Mouse (Mus musculus): Measurements from ENCODE around the gene Mrpl53.

Gene Mrpl53

DNA sequence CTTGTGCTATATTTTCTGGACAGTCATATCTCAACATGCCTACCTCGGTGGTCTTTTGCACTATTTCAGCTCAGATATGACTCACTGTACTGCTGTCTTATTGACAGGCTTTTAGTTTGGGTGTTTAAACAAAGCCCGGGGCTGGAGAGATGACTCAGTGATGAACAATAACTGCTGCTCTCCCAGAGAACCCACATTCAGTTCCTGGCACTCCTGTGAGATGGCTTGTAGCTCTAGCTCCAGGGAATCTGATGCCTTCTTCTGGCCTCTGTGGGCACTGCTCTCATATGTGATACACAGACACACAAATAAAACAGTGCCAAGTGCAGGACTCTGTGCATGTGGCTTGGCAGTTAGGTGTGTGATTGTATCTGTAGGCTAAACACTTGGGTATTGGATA is 36.4 kb downstream of the Mrpl53 start:
- DNase-seq (ENCODE audit: extremely low read depth, low read depth), result no peak

DNA sequence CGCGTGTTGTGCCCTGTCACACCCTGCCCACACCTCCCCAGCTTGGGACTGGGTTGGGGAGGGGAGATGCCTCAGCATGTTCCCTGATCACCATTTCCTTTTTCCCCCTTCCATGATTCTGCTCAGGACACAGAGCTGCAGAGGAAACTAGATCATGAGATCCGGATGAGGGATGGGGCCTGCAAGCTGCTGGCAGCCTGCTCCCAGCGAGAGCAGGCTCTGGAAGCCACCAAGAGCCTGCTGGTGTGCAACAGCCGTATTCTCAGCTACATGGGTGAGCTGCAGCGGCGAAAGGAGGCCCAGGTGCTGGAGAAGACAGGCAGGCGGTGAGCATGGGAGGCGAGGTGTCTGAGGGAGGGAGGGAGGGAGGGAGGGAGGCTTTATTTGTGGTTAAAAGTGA is 37.0 kb downstream of the Mrpl53 start:
- no peak for DNase-seq (ENCODE audit: extremely low read depth, low read depth)

DNA sequence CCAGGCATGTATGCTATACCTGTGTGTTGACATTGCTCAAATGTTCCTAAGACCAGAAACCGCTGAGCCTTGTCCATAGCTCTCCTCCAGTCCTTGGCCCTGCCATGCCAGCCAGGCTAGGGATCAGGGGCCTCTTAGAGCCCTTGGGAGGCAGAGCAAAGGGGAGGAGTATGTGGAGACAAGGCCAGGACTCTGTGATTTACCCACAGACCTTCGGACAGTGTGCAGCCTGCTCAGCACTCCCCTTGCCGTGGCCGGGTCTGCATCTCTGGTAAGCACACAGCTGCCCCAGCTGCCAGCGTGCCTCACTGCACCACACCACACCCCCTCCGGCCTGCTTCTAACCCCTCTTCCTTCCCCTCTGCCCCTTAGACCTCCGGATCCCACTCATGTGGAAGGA is 38.4 kb downstream of the Mrpl53 start:
- no peak for DNase-seq (ENCODE audit: extremely low read depth, low read depth)

DNA sequence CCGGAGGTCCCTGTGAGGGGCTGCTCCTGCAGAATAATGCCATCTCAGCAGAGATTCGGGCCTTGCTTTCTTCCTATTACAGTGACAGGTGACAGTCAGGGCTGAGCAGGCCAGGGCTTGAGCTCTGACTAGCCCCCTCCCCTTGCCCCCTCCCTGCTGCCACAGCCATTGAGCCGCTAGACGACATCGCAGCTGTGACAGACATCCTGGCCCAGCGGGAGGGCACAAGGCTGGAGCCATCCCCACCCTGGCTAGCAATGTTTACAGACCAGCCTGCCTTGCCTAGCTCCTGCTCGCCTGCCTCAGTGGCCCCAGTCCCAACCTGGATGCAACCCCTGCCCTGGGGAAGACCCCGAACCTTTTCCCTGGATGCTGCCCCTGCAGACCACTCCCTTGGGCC is 42.9 kb downstream of the Mrpl53 start:
- no peak for DNase-seq (ENCODE audit: extremely low read depth, low read depth)

DNA sequence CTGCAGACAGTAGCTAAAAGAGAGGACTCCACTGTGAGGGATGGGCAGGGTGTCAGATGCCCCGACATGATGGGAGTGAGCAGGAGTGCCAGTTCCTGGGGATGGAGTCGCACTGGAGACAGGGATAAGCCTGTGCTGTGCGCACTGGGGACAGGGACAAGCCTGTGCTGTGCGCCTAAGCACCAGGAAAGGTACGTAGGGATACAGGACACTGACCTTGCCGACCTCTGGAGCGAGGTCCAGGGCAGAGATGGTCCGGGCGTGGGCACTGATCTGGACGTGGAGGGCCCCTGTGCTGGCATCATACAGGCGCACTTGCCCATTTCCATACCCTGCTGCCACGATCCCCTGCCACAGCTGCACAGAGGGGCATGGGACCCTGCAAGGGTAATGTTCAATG is 44.2 kb downstream of the Mrpl53 start:
- no peak for DNase-seq (ENCODE audit: extremely low read depth, low read depth)

DNA sequence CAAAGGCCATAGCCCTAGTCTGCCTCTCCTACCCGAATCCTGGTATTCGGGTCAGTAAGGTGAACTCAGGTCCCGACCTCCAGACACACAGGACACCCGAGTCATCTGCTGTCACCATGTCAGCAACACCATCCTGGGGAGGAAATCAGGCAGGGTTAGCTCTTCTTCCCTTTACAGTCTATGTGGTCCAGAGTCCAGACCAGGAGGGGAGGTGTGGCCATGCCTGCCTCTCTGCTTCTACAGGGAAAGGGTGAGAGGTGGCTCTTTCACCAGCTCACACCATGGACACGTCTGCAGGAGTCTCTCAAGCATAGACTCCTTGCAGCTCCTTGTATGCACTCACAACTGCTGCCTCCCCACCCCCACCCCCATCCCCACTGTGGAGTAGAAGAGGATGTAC is 44.6 kb downstream of the Mrpl53 start:
- DNase-seq (ENCODE audit: extremely low read depth, low read depth), result no peak

DNA sequence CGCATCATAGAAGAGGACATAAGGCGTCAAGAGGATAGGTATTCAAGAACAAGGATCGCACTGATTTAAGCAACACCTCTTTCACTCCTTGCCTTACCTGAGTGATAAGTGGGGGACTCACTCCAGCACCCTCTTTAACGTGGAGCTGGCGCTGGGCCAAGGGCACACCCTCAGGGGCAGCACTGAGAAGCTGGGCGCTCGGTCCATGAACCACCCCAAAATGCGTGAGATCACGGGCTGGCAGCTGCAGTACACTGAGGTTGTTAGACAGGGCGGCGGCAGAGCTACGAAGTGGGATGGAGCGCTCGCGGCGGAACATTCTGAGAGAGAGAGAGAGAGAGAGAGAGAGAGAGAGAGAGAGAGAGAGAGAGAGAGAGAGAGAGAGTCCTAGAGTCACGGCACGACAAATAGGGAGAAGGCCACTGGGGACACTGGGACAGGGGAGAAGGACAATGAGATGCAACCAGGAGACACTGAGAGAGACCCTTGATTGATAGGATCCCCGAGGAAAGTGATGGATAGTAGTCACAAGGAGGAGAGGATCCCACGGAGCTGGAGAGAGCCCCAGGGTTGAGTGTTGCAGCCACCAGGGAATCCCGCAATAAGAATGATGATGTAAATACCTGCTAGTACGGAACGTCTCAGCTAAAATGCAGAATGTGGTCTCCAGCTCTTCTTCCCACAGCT is 46.9 kb downstream of the Mrpl53 start:
- DNase-seq (ENCODE audit: extremely low read depth, low read depth), result no peak

DNA sequence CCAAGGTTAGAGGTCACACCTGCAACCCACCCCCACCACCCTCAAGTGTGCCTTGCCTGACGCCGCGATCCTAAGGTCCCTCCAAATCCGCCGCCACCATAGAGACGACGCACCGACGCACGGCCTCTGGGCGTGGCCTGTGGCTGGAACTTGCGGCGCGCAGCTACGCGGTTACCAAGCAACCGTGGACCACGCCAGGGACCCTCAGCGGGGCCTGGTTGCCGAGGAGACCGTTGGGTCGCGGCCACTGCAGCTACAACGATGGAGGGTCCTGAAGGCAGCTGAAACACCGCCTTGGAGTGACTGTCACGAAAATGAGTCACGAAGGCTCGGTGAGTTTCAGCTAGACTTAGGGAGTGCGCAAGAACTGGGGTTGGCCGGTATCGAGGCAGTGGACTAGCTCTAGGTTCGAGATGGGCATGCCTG is 47.4 kb downstream of the Mrpl53 start, which contains the start of the genes Wdr54 and 1700003E16Rik:
Wdr54 (minus strand) TSS at position 139 of the 426 bp plus-strand sequence.
1700003E16Rik (plus strand) TSS at position 146 of the 426 bp plus-strand sequence.
- DNase-seq (ENCODE audit: extremely low read depth, low read depth), result no peak

DNA sequence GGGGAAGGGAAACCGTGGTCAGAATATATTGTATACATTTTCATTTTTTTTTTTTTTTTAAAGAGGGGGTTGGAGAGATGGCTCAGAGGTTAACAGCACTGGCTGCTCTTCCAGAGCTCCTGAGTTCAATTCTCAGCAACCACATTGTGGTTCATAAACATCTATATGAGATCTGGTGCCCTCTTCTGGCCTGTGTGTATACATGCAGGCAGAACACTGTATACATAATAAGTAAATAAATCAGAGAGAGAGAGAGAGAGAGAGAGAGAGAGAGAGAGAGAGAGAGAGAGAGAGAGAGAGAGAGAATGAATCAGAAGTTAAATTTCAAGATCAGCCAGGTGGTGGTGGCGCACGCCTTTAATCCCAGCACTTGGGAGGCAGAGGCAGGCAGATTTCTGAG is 50.6 kb downstream of the Mrpl53 start:
- peak; percentile 55 for DNase-seq (ENCODE audit: extremely low read depth, low read depth)

Measured in MEL-GATA-1-ER (cell line).